Mouse (Mus musculus) layer of hippocampus, adult 11-12 months (tissue): ENCODE results near the gene Klc4.

Source experiments
- DNase-seq: peaks from one replicate; pipeline ENCODE4 v3.0.0; 2022; ENCODE audit warnings: low spot score

Gene Klc4

DNA sequence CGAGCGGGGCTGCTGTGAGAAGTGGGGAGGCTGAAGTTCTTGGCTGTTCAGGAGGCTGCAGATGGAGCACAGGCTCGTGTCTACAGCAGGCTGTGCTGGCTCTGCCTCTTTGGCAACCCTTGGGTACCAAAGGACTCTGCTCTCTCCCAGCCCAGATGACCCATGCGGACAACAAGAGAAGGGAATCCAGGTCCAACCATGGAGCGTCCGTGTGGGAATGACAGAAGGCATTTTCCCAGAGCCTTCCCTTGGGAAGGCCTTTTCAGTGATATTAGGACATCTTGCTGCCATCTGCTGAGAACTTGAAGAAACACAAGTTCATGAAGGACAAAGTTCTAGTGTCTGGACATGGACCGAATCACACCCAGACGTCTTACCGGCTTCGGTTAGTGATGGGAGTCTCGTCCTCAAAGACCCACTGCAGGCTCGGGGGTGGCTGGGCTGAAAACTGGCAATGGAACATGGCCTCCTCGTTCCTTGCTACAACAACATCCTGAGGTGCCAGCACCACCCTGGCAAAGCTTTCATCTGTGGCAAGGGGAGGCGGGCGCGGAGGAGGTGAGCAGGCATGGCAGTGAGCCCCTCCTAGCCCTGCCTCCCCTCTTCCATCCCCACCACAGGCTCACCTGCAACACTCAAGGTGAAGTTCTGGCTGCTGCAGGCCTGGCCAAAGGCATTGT is 56.0 kb downstream of the Klc4 start:
- DNase-seq: no peak

DNA sequence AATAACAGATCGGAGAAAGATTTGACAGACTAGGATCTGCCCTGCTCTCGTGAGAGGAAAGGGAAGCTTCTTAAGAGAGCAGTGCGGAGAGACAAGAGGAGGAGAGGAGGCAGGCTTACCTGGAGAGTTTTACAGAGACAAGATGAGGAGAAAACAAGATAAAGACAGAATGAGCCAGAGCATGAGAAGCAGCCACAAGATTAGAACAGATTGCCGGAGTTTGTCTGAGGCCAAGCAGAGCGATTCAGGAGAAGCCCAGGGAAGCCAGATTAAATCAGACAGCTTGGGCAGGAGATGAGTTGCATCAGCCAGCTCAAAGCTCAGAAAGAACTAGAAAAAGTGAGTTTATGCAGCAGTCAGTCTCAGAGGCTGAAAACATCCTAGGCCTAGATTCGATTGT is 56.9 kb downstream of the Klc4 start:
- DNase-seq: no peak

GRCm38 (mm10) chr17:46588173-46588572 is 57.6 kb downstream of the Klc4 start:
- no peak for DNase-seq

- DNase-seq: no peak
Measured at GRCm38 (mm10) chr17:46586327-46586726, 59.5 kb downstream of the Klc4 start.
